Comparison of ENCODE assay signal across 10 mouse cellular contexts in genomic region chr2:152943568-152943967, GRCm38 (mm10). TPM values are rescaled to one million over a fixed set of nuclear protein-coding genes. Genes with fewer than 3 reads are reported as not detected.
DNase-seq lines count a peak whose midpoint lies in the region; ATAC-seq and TF ChIP-seq lines count a peak whose summit lies in the region.
"Had no signal": no experiment of that assay in that cellular context is flagged by ENCODE, and none has a peak within 500 bp of the region (broad histone marks: within the 10 kb centered on the region; RNA-seq: fewer than 3 reads in every experiment).

No protein-coding gene starts in this region.

- DNase-seq in heart, adult 11 months, result peak; percentile 74
- no peak for DNase-seq in heart, postnatal 10 days
- DNase-seq in stomach, postnatal 0 days (ENCODE audit: low spot score), result no peak
- no peak for DNase-seq in layer of hippocampus, postnatal 36 days
- DNase-seq: adrenal gland, postnatal 10 days had no signal

- H3K36me3 ChIP-seq in megakaryocyte, embryonic 14.5 days (replicated peaks; ENCODE audit: low read length), result no peaks in the 10 kb centered on the region
- H3K36me3 ChIP-seq in limb, embryonic 12.5 days, result no peaks in the 10 kb centered on the region
- H3K36me3 ChIP-seq in stomach, postnatal 0 days (ENCODE audit: control insufficient read depth, insufficient read depth, low read length), result no peaks in the 10 kb centered on the region
- H3K36me3 ChIP-seq: liver, embryonic 15.5 days had no signal

- H3K9ac ChIP-seq in limb, embryonic 12.5 days (replicated peaks), result peak overlapping the region; percentile 63; the same call in 1 of the 2 replicates
- no peak overlapping the region for H3K9ac ChIP-seq in stomach, postnatal 0 days (ENCODE audit: low read length)
- H3K9ac ChIP-seq: liver, embryonic 15.5 days had no signal

- ATAC-seq in megakaryocyte, adult 5-6 weeks (ENCODE audit: poor library complexity, severe bottlenecking), result no peak
- no peak for ATAC-seq in limb, embryonic 12.5 days (ENCODE audit: insufficient number of reproducible peaks, insufficient read depth, low FRiP score, low TSS enrichment, low read depth)
- ATAC-seq in stomach, postnatal 0 days (ENCODE audit: low FRiP score, low TSS enrichment), result no peak
- ATAC-seq in monocyte, adult 5-6 weeks (replicated peaks; ENCODE audit: insufficient number of reproducible peaks, low FRiP score, low TSS enrichment, poor library complexity, severe bottlenecking), result no peak

- peak overlapping the region; percentile 96 for H3K4me2 ChIP-seq in limb, embryonic 12.5 days
- H3K4me2 ChIP-seq in stomach, postnatal 0 days (replicated peaks; ENCODE audit: low read depth), result peak overlapping the region; percentile 59; the same call in 1 of the 2 replicates

- WGBS in limb, embryonic 12.5 days, result 7% methylated on average over 8 of the region's 8 CpGs
- WGBS in stomach, postnatal 0 days, result 10% methylated on average over 8 of the region's 8 CpGs

- no peak for TF ChIP-seq CTCF in stomach, postnatal 0 days (IDR thresholded peaks at IDR 0.05; ENCODE audit: low read depth)

- intact Hi-C loops in heart, postnatal 10 days (cut with DNase I), result no loop called here

- peaks cover 88% of the 10 kb centered on the region for H3K27me3 ChIP-seq in megakaryocyte, embryonic 14.5 days (replicated peaks)
- peaks cover 84% of the 10 kb centered on the region for H3K27me3 ChIP-seq in limb, embryonic 12.5 days
- peaks cover 20% of the 10 kb centered on the region; the same call in 1 of the 2 replicates for H3K27me3 ChIP-seq in stomach, postnatal 0 days (ENCODE audit: control insufficient read depth, insufficient read depth, low read length)

- peak overlapping the region; percentile 88 for H3K4me3 ChIP-seq in megakaryocyte, embryonic 14.5 days (replicated peaks)
- H3K4me3 ChIP-seq in limb, embryonic 12.5 days (replicated peaks), result peak overlapping the region; percentile 54
- H3K4me3 ChIP-seq in stomach, postnatal 0 days (ENCODE audit: low read depth, low read length), result peak overlapping the region; percentile 27; the same call in 1 of the 2 replicates

- H3K9me3 ChIP-seq in megakaryocyte, embryonic 14.5 days, result no peaks in the 10 kb centered on the region
- H3K9me3 ChIP-seq in limb, embryonic 12.5 days, result no peaks in the 10 kb centered on the region
- no peaks in the 10 kb centered on the region for H3K9me3 ChIP-seq in stomach, postnatal 0 days (ENCODE audit: control insufficient read depth, low read length)
- H3K9me3 ChIP-seq: liver, embryonic 15.5 days had no signal

- H3K27ac ChIP-seq in limb, embryonic 12.5 days, result no peak overlapping the region
- no peak overlapping the region for H3K27ac ChIP-seq in stomach, postnatal 0 days (replicated peaks)
- H3K27ac ChIP-seq: liver, embryonic 15.5 days had no signal

- TF ChIP-seq EP300 in stomach, postnatal 0 days (optimal IDR thresholded peaks at IDR 0.05), result no peak

- peaks cover 62% of the 10 kb centered on the region for H3K4me1 ChIP-seq in megakaryocyte, embryonic 14.5 days
- H3K4me1 ChIP-seq in limb, embryonic 12.5 days (replicated peaks), result peaks cover 32% of the 10 kb centered on the region
- no peaks in the 10 kb centered on the region for H3K4me1 ChIP-seq in stomach, postnatal 0 days (replicated peaks; ENCODE audit: control insufficient read depth, insufficient read depth)
- H3K4me1 ChIP-seq: liver, embryonic 15.5 days had no signal

RNA-seq across cellular contexts. Expression of gene Dusp15, which starts 7.9 kb away (rescaled TPM):
- under 1 TPM; 0.15 to 0.65 TPM for total RNA-seq in heart, postnatal 10 days (2021)
- polyA plus RNA-seq in megakaryocyte, embryonic 14.5 days (2012; ENCODE audit: insufficient read depth, low replicate concordance), result 1.0 TPM in 1 of 2 replicates, not detected in the other
- total RNA-seq in megakaryocyte, adult 5-6 weeks (2015), result not detected in 2 replicates
- total RNA-seq in megakaryocyte, adult 5-6 weeks (2017), result not detected in 2 replicates
- polyA plus RNA-seq in limb, embryonic 12.5 days (2016; fragmentation: Nextera tagmentation; extraction: Ambion mirVana), result 0.60 and 1.00 TPM in 2 replicates
- polyA plus RNA-seq in stomach, postnatal 0 days (2015; fragmentation: Nextera tagmentation; extraction: Ambion mirVana), result 0.27 and 0.36 TPM in 2 replicates
- 10 to 100 TPM; 10.7 to 11.1 TPM for total RNA-seq in layer of hippocampus, postnatal 36 days (2021)
- total RNA-seq in monocyte, adult 5-6 weeks (2017), result not detected in 3 replicates
- polyA plus RNA-seq: liver, embryonic 15.5 days had no signal

RNA-seq across cellular contexts. Expression of gene Foxs1, which starts 10.6 kb away (rescaled TPM):
- total RNA-seq in heart, postnatal 10 days (2021), result 10 to 100 TPM in 1 of 2 experiments, 1 to 10 TPM in 1; 9.7 to 10.1 TPM
- polyA plus RNA-seq in megakaryocyte, embryonic 14.5 days (2012; ENCODE audit: insufficient read depth, low replicate concordance), result 3.2 and 4.6 TPM in 2 replicates
- total RNA-seq in megakaryocyte, adult 5-6 weeks (2015), result not detected in 2 replicates
- not detected in 2 replicates for total RNA-seq in megakaryocyte, adult 5-6 weeks (2017)
- polyA plus RNA-seq in limb, embryonic 12.5 days (2016; fragmentation: Nextera tagmentation; extraction: Ambion mirVana), result 0.27 TPM in 1 of 2 replicates, not detected in the other
- 2.3 and 2.6 TPM in 2 replicates for polyA plus RNA-seq in stomach, postnatal 0 days (2015; fragmentation: Nextera tagmentation; extraction: Ambion mirVana)
- total RNA-seq in layer of hippocampus, postnatal 36 days (2021), result under 1 TPM; 0.35 to 0.68 TPM
- total RNA-seq in monocyte, adult 5-6 weeks (2017), result not detected in 3 replicates

RNA-seq across cellular contexts. Expression of gene Ttll9, which starts 18.7 kb away (rescaled TPM):
- not detected for total RNA-seq in heart, postnatal 10 days (2021)
- polyA plus RNA-seq in megakaryocyte, embryonic 14.5 days (2012; ENCODE audit: insufficient read depth, low replicate concordance), result 0.22 TPM in 1 of 2 replicates, not detected in the other
- 0.38 TPM in 1 of 2 replicates, not detected in the other for total RNA-seq in megakaryocyte, adult 5-6 weeks (2015)
- 0.28 TPM in 1 of 2 replicates, not detected in the other for total RNA-seq in megakaryocyte, adult 5-6 weeks (2017)
- polyA plus RNA-seq in limb, embryonic 12.5 days (2016; fragmentation: Nextera tagmentation; extraction: Ambion mirVana), result 0.19 and 0.35 TPM in 2 replicates
- not detected in 2 replicates for polyA plus RNA-seq in stomach, postnatal 0 days (2015; fragmentation: Nextera tagmentation; extraction: Ambion mirVana)
- 1 to 10 TPM; 1.0 TPM for total RNA-seq in layer of hippocampus, postnatal 36 days (2021)
- not detected in 3 replicates for total RNA-seq in monocyte, adult 5-6 weeks (2017)

RNA-seq across cellular contexts. Expression of gene Mylk2, which starts 32.4 kb away (rescaled TPM):
- under 1 TPM; 0.25 to 0.38 TPM for total RNA-seq in heart, postnatal 10 days (2021)
- polyA plus RNA-seq in megakaryocyte, embryonic 14.5 days (2012; ENCODE audit: insufficient read depth, low replicate concordance), result 0.15 TPM in 1 of 2 replicates, not detected in the other
- total RNA-seq in megakaryocyte, adult 5-6 weeks (2015), result not detected in 2 replicates
- not detected in 2 replicates for total RNA-seq in megakaryocyte, adult 5-6 weeks (2017)
- polyA plus RNA-seq in limb, embryonic 12.5 days (2016; fragmentation: Nextera tagmentation; extraction: Ambion mirVana), result not detected in 2 replicates
- 0.02 TPM in 1 of 2 replicates, not detected in the other for polyA plus RNA-seq in stomach, postnatal 0 days (2015; fragmentation: Nextera tagmentation; extraction: Ambion mirVana)
- total RNA-seq in layer of hippocampus, postnatal 36 days (2021), result not detected
- total RNA-seq in monocyte, adult 5-6 weeks (2017), result not detected in 3 replicates

Comparison
In these comparisons a context has a peak if more than half of its experiments do, and no peak if none do; other contexts are left out.
1. H3K4me3 ChIP-seq: peak in every context shown above with its lines; median percentile 88 in megakaryocyte, embryonic 14.5 days; 54 in limb, embryonic 12.5 days; 27 in stomach, postnatal 0 days.
2. RNA of gene Dusp15, which starts 7.9 kb away (total RNA-seq): 10.7 to 11.1 TPM in layer of hippocampus, postnatal 36 days; 0.15 to 0.65 TPM in heart, postnatal 10 days, not detected in megakaryocyte, adult 5-6 weeks and not detected in monocyte, adult 5-6 weeks; every median in the first group is over 4 times any median in the second.
3. RNA of gene Foxs1, which starts 10.6 kb away (total RNA-seq): 9.7 to 10.1 TPM in heart, postnatal 10 days; 0.35 to 0.68 TPM in layer of hippocampus, postnatal 36 days, not detected in megakaryocyte, adult 5-6 weeks and not detected in monocyte, adult 5-6 weeks; every median in the first group is over 4 times any median in the second.